Mouse (Mus musculus): ENCODE measurements around the gene Pak4.

GRCm38 (mm10) chr7:28565407-28565806 is 32.6 kb downstream of the Pak4 start:
- TF ChIP-seq TBP (IDR thresholded peaks at IDR 0.05; ENCODE audit: low read depth, low read length) = no peak
- TF ChIP-seq GATA1 (IDR thresholded peaks at IDR 0.05; ENCODE audit: low read depth, low read length) = no peak
- no peak for TF ChIP-seq MYB (IDR thresholded peaks at IDR 0.05; ENCODE audit: low read depth, low read length)
- TF ChIP-seq CTCF (IDR thresholded peaks at IDR 0.05 in 2 of 3, conservative IDR thresholded peaks at IDR 0.05 in 1 of 3; ENCODE audit: control insufficient read depth in 1 of 3, insufficient read depth in 1 of 3, low read depth in 2 of 3, low read length in 3 of 3, poor library complexity in 1 of 3, severe bottlenecking in 1 of 3) = no peak
- no peak for TF ChIP-seq POLR2AphosphoS2 (IDR thresholded peaks at IDR 0.05; ENCODE audit: low read length)
